Mouse (Mus musculus): ENCODE measurements around the gene Gm30191. TPM values are rescaled to one million over a fixed set of nuclear protein-coding genes. Genes with fewer than 3 reads are reported as not detected.
A peak's percentile ranks its signal among the peaks of the same experiment; 100 is the strongest.
"Not testable (repeated sequence)": the region's sequence is repeated elsewhere in the genome, so short reads cannot be mapped to it uniquely, and the experiment has no call there.

Gm30191 gene
- polyA plus RNA-seq, 1 experiment from 2014 or later, result not detected

GRCm38 (mm10) chr4:134255854-134256253 is 9.1 kb downstream of the Gm30191 start:
- no peak overlapping the region for H3K4me3 ChIP-seq (ENCODE audit: low read depth, low read length)
- 34% methylated on average over 4 of the region's 4 CpGs for WGBS
- H3K4me1 ChIP-seq (replicated peaks; ENCODE audit: control insufficient read depth, insufficient read depth, low read length), result peaks cover 38% of the 10 kb centered on the region
- no peaks in the 10 kb centered on the region for H3K36me3 ChIP-seq (ENCODE audit: control insufficient read depth, insufficient read depth, low read length)
- DNase-seq (ENCODE audit: low spot score), result no peak
- H3K27me3 ChIP-seq (replicated peaks; ENCODE audit: control insufficient read depth, insufficient read depth, low read length), result peaks cover 47% of the 10 kb centered on the region
- ATAC-seq (replicated peaks; ENCODE audit: low FRiP score), result no peak
- peak overlapping the region; percentile 36; the same call in 1 of the 2 replicates for H3K9ac ChIP-seq (ENCODE audit: low read depth, low read length)
- no peaks in the 10 kb centered on the region for H3K9me3 ChIP-seq (ENCODE audit: control insufficient read depth, low read length)
- no peak overlapping the region for H3K27ac ChIP-seq (ENCODE audit: low read depth, low read length)
- H3K4me2 ChIP-seq, result no peak overlapping the region

GRCm38 (mm10) chr4:134256407-134257197 is 9.9 kb downstream of the Gm30191 start:
- WGBS, result 16% methylated on average over 19 of the region's 19 CpGs

GRCm38 (mm10) chr4:134257198-134258009 is 10.7 kb downstream of the Gm30191 start:
- Histone ChIP-seq H3K9ac (ENCODE audit: low read depth, low read length) (no peak overlapping the region), H3K4me1 (replicated peaks; ENCODE audit: control insufficient read depth, insufficient read depth, low read length) (peaks cover 24% of the 10 kb centered on the region), H3K4me2 (no peak overlapping the region; the same call in 1 of the 2 replicates), H3K36me3 (ENCODE audit: control insufficient read depth, insufficient read depth, low read length) (no peaks in the 10 kb centered on the region), H3K27ac (ENCODE audit: low read depth, low read length) (no peak overlapping the region), H3K4me3 (ENCODE audit: low read depth, low read length) (no peak overlapping the region), H3K27me3 (replicated peaks; ENCODE audit: control insufficient read depth, insufficient read depth, low read length) (peaks cover 32% of the 10 kb centered on the region), H3K9me3 (ENCODE audit: control insufficient read depth, low read length) (no peaks in the 10 kb centered on the region)
- WGBS, result 28% methylated on average over 11 of the region's 11 CpGs
- no peak for ATAC-seq (replicated peaks; ENCODE audit: low FRiP score)
- DNase-seq (ENCODE audit: low spot score), result no peak

More at GRCm38 (mm10) chr4:134256407-134257197, 9.9 kb downstream of the Gm30191 start:
- Histone ChIP-seq H3K27ac (ENCODE audit: low read depth, low read length) (no peak overlapping the region; the same call in 1 of the 2 replicates), H3K9me3 (ENCODE audit: control insufficient read depth, low read length) (no peaks in the 10 kb centered on the region), H3K4me1 (replicated peaks; ENCODE audit: control insufficient read depth, insufficient read depth, low read length) (peaks cover 31% of the 10 kb centered on the region), H3K9ac (ENCODE audit: low read depth, low read length) (peak overlapping the region; percentile 36; the same call in 1 of the 2 replicates), H3K4me2 (peak overlapping the region; percentile 25; the same call in 1 of the 2 replicates), H3K27me3 (replicated peaks; ENCODE audit: control insufficient read depth, insufficient read depth, low read length) (peaks cover 40% of the 10 kb centered on the region), H3K4me3 (ENCODE audit: low read depth, low read length) (no peak overlapping the region), H3K36me3 (ENCODE audit: control insufficient read depth, insufficient read depth, low read length) (no peaks in the 10 kb centered on the region)
- ATAC-seq (replicated peaks; ENCODE audit: low FRiP score) (no peak; the same call in 1 of the 2 replicates), DNase-seq (ENCODE audit: low spot score) (no peak)

- Histone ChIP-seq H3K9ac (ENCODE audit: low read depth, low read length) (no peak overlapping the region), H3K4me3 (ENCODE audit: low read depth, low read length) (no peak overlapping the region), H3K4me2 (no peak overlapping the region), H3K27ac (ENCODE audit: low read depth, low read length) (no peak overlapping the region), H3K36me3 (ENCODE audit: control insufficient read depth, insufficient read depth, low read length) (no peaks in the 10 kb centered on the region), H3K27me3 (replicated peaks; ENCODE audit: control insufficient read depth, insufficient read depth, low read length) (peaks cover 22% of the 10 kb centered on the region), H3K9me3 (ENCODE audit: control insufficient read depth, low read length) (no peaks in the 10 kb centered on the region), H3K4me1 (replicated peaks; ENCODE audit: control insufficient read depth, insufficient read depth, low read length) (peaks cover 16% of the 10 kb centered on the region)
- WGBS, result 51% methylated on average over 11 of the region's 11 CpGs
- ATAC-seq (replicated peaks; ENCODE audit: low FRiP score) (no peak), DNase-seq (ENCODE audit: low spot score) (no peak)
These were observed 11.6 kb downstream of the Gm30191 start for GRCm38 (mm10) chr4:134258354-134258753.

GRCm38 (mm10) chr4:134263191-134263590 is 16.5 kb downstream of the Gm30191 start:
- no peaks in the 10 kb centered on the region for H3K36me3 ChIP-seq (ENCODE audit: control insufficient read depth, insufficient read depth, low read length)
- no peaks in the 10 kb centered on the region for H3K27me3 ChIP-seq (replicated peaks; ENCODE audit: control insufficient read depth, insufficient read depth, low read length)
- H3K4me2 ChIP-seq, result no peak overlapping the region
- no peak overlapping the region for H3K9ac ChIP-seq (ENCODE audit: low read depth, low read length)
- ATAC-seq (replicated peaks; ENCODE audit: low FRiP score) (no peak), DNase-seq (ENCODE audit: low spot score) (no peak)
- H3K4me3 ChIP-seq (ENCODE audit: low read depth, low read length), result no peak overlapping the region
- H3K27ac ChIP-seq (ENCODE audit: low read depth, low read length), result no peak overlapping the region
- H3K9me3 ChIP-seq (ENCODE audit: control insufficient read depth, low read length), result no peaks in the 10 kb centered on the region
- 29% methylated on average over 6 of the region's 6 CpGs for WGBS
- no peaks in the 10 kb centered on the region for H3K4me1 ChIP-seq (replicated peaks; ENCODE audit: control insufficient read depth, insufficient read depth, low read length)

GRCm38 (mm10) chr4:134265860-134266585 is 19.3 kb downstream of the Gm30191 start:
- Histone ChIP-seq H3K27me3 (replicated peaks; ENCODE audit: control insufficient read depth, insufficient read depth, low read length) (no peaks in the 10 kb centered on the region), H3K9me3 (ENCODE audit: control insufficient read depth, low read length) (no peaks in the 10 kb centered on the region), H3K4me2 (no peak overlapping the region), H3K36me3 (ENCODE audit: control insufficient read depth, insufficient read depth, low read length) (no peaks in the 10 kb centered on the region), H3K9ac (ENCODE audit: low read depth, low read length) (no peak overlapping the region), H3K27ac (ENCODE audit: low read depth, low read length) (no peak overlapping the region), H3K4me1 (replicated peaks; ENCODE audit: control insufficient read depth, insufficient read depth, low read length) (no peaks in the 10 kb centered on the region), H3K4me3 (ENCODE audit: low read depth, low read length) (no peak overlapping the region)
- WGBS, result 66% methylated on average over 9 of the region's 9 CpGs
- DNase-seq (ENCODE audit: low spot score) (no peak), ATAC-seq (replicated peaks; ENCODE audit: low FRiP score) (no peak)

- no peak overlapping the region for H3K4me3 ChIP-seq (ENCODE audit: low read depth, low read length)
- 83% methylated on average over 19 of the region's 19 CpGs for WGBS
- H3K4me2 ChIP-seq, result no peak overlapping the region
- H3K36me3 ChIP-seq (ENCODE audit: control insufficient read depth, insufficient read depth, low read length), result no peaks in the 10 kb centered on the region
- no peak overlapping the region for H3K9ac ChIP-seq (ENCODE audit: low read depth, low read length)
- peaks cover 6% of the 10 kb centered on the region for H3K4me1 ChIP-seq (replicated peaks; ENCODE audit: control insufficient read depth, insufficient read depth, low read length)
- H3K9me3 ChIP-seq (ENCODE audit: control insufficient read depth, low read length), result no peaks in the 10 kb centered on the region
- no peak for DNase-seq (ENCODE audit: low spot score)
- H3K27ac ChIP-seq (ENCODE audit: low read depth, low read length), result no peak overlapping the region
- H3K27me3 ChIP-seq (replicated peaks; ENCODE audit: control insufficient read depth, insufficient read depth, low read length), result no peaks in the 10 kb centered on the region
- ATAC-seq (replicated peaks; ENCODE audit: low FRiP score), result no peak
These were observed 21.4 kb downstream of the Gm30191 start for GRCm38 (mm10) chr4:134268102-134268655.

- not testable (repeated sequence) for H3K9ac ChIP-seq (ENCODE audit: low read depth, low read length); DNase-seq (ENCODE audit: low spot score); ATAC-seq (replicated peaks; ENCODE audit: low FRiP score); H3K27me3 ChIP-seq (replicated peaks; ENCODE audit: control insufficient read depth, insufficient read depth, low read length); H3K4me3 ChIP-seq (ENCODE audit: low read depth, low read length); H3K27ac ChIP-seq (ENCODE audit: low read depth, low read length); H3K9me3 ChIP-seq (ENCODE audit: control insufficient read depth, low read length); H3K36me3 ChIP-seq (ENCODE audit: control insufficient read depth, insufficient read depth, low read length); H3K4me2 ChIP-seq
- peaks cover 11% of the 10 kb centered on the region for H3K4me1 ChIP-seq (replicated peaks; ENCODE audit: control insufficient read depth, insufficient read depth, low read length)
These were observed 22.9 kb downstream of the Gm30191 start for GRCm38 (mm10) chr4:134269622-134270021.
